Mouse (Mus musculus): ENCODE results near the gene Evi5. TPM values are rescaled to one million over a fixed set of nuclear protein-coding genes. Genes with fewer than 3 reads are reported as not detected.

Evi5 gene
- polyA plus RNA-seq, 1 experiment from 2014 or later, result 50.2 TPM

- Histone ChIP-seq H3K4me2 (ENCODE audit: low read length) (no peak overlapping the region), H3K9ac (ENCODE audit: low read length) (no peak overlapping the region), H3K36me3 (ENCODE audit: control insufficient read depth, insufficient read depth, low read length) (peaks cover 54% of the 10 kb centered on the region), H3K4me3 (ENCODE audit: control insufficient read depth in 1 of 2, insufficient read depth in 1 of 2, low read depth in 1 of 2, low read length in 2 of 2) (no peak overlapping the region), H3K27ac (replicated peaks in 1 of 2; ENCODE audit: control insufficient read depth in 1 of 2, insufficient read depth in 1 of 2, low read depth in 2 of 2, low read length in 2 of 2) (no peak overlapping the region), H3K4me1 (ENCODE audit: control insufficient read depth in 2 of 2, insufficient read depth in 2 of 2, low read length in 2 of 2) (no peaks in the 10 kb centered on the region), H3K9me3 (ENCODE audit: control insufficient read depth, low read length) (no peaks in the 10 kb centered on the region), H3K27me3 (ENCODE audit: control insufficient read depth, insufficient read depth, low read length) (no peaks in the 10 kb centered on the region)
- no peak for ATAC-seq (ENCODE audit: insufficient number of reproducible peaks, insufficient read depth, low FRiP score, low read depth)
- 86% methylated on average over 1 of the region's 1 CpGs for WGBS
These were observed 92.5 kb downstream of the Evi5 start for GRCm38 (mm10) chr5:107782360-107782759.

GRCm38 (mm10) chr5:107778763-107779162 is 96.1 kb downstream of the Evi5 start:
- Histone ChIP-seq H3K4me3 (ENCODE audit: control insufficient read depth in 1 of 2, insufficient read depth in 1 of 2, low read depth in 1 of 2, low read length in 2 of 2) (no peak overlapping the region), H3K9me3 (ENCODE audit: control insufficient read depth, low read length) (no peaks in the 10 kb centered on the region), H3K4me1 (ENCODE audit: control insufficient read depth in 2 of 2, insufficient read depth in 2 of 2, low read length in 2 of 2) (no peaks in the 10 kb centered on the region), H3K27ac (replicated peaks in 1 of 2; ENCODE audit: control insufficient read depth in 1 of 2, insufficient read depth in 1 of 2, low read depth in 2 of 2, low read length in 2 of 2) (no peak overlapping the region), H3K9ac (ENCODE audit: low read length) (no peak overlapping the region), H3K36me3 (ENCODE audit: control insufficient read depth, insufficient read depth, low read length) (peaks cover 26% of the 10 kb centered on the region), H3K27me3 (ENCODE audit: control insufficient read depth, insufficient read depth, low read length) (no peaks in the 10 kb centered on the region), H3K4me2 (ENCODE audit: low read length) (no peak overlapping the region)
- WGBS, result 88% methylated on average over 3 of the region's 3 CpGs
- ATAC-seq (ENCODE audit: insufficient number of reproducible peaks, insufficient read depth, low FRiP score, low read depth), result no peak

- H3K9ac ChIP-seq (ENCODE audit: low read length), result no peak overlapping the region
- ATAC-seq (ENCODE audit: insufficient number of reproducible peaks, insufficient read depth, low FRiP score, low read depth), result no peak
- H3K9me3 ChIP-seq (ENCODE audit: control insufficient read depth, low read length), result no peaks in the 10 kb centered on the region
- H3K27me3 ChIP-seq (ENCODE audit: control insufficient read depth, insufficient read depth, low read length), result no peaks in the 10 kb centered on the region
- no peak overlapping the region for H3K4me2 ChIP-seq (ENCODE audit: low read length)
- H3K4me1 ChIP-seq (ENCODE audit: control insufficient read depth in 2 of 2, insufficient read depth in 2 of 2, low read length in 2 of 2), result no peaks in the 10 kb centered on the region
- H3K36me3 ChIP-seq (ENCODE audit: control insufficient read depth, insufficient read depth, low read length), result peaks cover 21% of the 10 kb centered on the region
- WGBS, result 83% methylated on average over 1 of the region's 1 CpGs
- H3K27ac ChIP-seq (replicated peaks in 1 of 2; ENCODE audit: control insufficient read depth in 1 of 2, insufficient read depth in 1 of 2, low read depth in 2 of 2, low read length in 2 of 2), result no peak overlapping the region
- H3K4me3 ChIP-seq (ENCODE audit: control insufficient read depth in 1 of 2, insufficient read depth in 1 of 2, low read depth in 1 of 2, low read length in 2 of 2), result no peak overlapping the region
These were observed 97.4 kb downstream of the Evi5 start for GRCm38 (mm10) chr5:107777545-107777830.

GRCm38 (mm10) chr5:107776777-107777544 is 97.9 kb downstream of the Evi5 start:
- Histone ChIP-seq H3K27ac (replicated peaks in 1 of 2; ENCODE audit: control insufficient read depth in 1 of 2, insufficient read depth in 1 of 2, low read depth in 2 of 2, low read length in 2 of 2) (no peak overlapping the region), H3K36me3 (ENCODE audit: control insufficient read depth, insufficient read depth, low read length) (peaks cover 19% of the 10 kb centered on the region), H3K9me3 (ENCODE audit: control insufficient read depth, low read length) (no peaks in the 10 kb centered on the region), H3K9ac (ENCODE audit: low read length) (no peak overlapping the region), H3K4me2 (ENCODE audit: low read length) (no peak overlapping the region), H3K4me3 (ENCODE audit: control insufficient read depth in 1 of 2, insufficient read depth in 1 of 2, low read depth in 1 of 2, low read length in 2 of 2) (no peak overlapping the region), H3K4me1 (ENCODE audit: control insufficient read depth in 2 of 2, insufficient read depth in 2 of 2, low read length in 2 of 2) (no peaks in the 10 kb centered on the region), H3K27me3 (ENCODE audit: control insufficient read depth, insufficient read depth, low read length) (no peaks in the 10 kb centered on the region)
- WGBS, result 90% methylated on average over 4 of the region's 4 CpGs
- no peak for ATAC-seq (ENCODE audit: insufficient number of reproducible peaks, insufficient read depth, low FRiP score, low read depth)

GRCm38 (mm10) chr5:107775875-107776274 is 99.0 kb downstream of the Evi5 start:
- no peak overlapping the region for H3K9ac ChIP-seq (ENCODE audit: low read length)
- H3K27ac ChIP-seq (replicated peaks in 1 of 2; ENCODE audit: control insufficient read depth in 1 of 2, insufficient read depth in 1 of 2, low read depth in 2 of 2, low read length in 2 of 2), result no peak overlapping the region
- peaks cover 11% of the 10 kb centered on the region; the same call in 1 of the 2 replicates for H3K36me3 ChIP-seq (ENCODE audit: control insufficient read depth, insufficient read depth, low read length)
- H3K4me1 ChIP-seq (ENCODE audit: control insufficient read depth in 2 of 2, insufficient read depth in 2 of 2, low read length in 2 of 2), result no peaks in the 10 kb centered on the region
- no peaks in the 10 kb centered on the region for H3K27me3 ChIP-seq (ENCODE audit: control insufficient read depth, insufficient read depth, low read length)
- no peaks in the 10 kb centered on the region for H3K9me3 ChIP-seq (ENCODE audit: control insufficient read depth, low read length)
- no peak overlapping the region for H3K4me3 ChIP-seq (ENCODE audit: control insufficient read depth in 1 of 2, insufficient read depth in 1 of 2, low read depth in 1 of 2, low read length in 2 of 2)
- no peak overlapping the region for H3K4me2 ChIP-seq (ENCODE audit: low read length)
- 95% methylated on average over 1 of the region's 1 CpGs for WGBS
- ATAC-seq (ENCODE audit: insufficient number of reproducible peaks, insufficient read depth, low FRiP score, low read depth), result no peak

- H3K27me3 ChIP-seq (ENCODE audit: control insufficient read depth, insufficient read depth, low read length), result no peaks in the 10 kb centered on the region
- H3K36me3 ChIP-seq (ENCODE audit: control insufficient read depth, insufficient read depth, low read length), result peaks cover 8% of the 10 kb centered on the region; the same call in 1 of the 2 replicates
- H3K9me3 ChIP-seq (ENCODE audit: control insufficient read depth, low read length), result peaks cover 4% of the 10 kb centered on the region; the same call in 1 of the 2 replicates
- H3K9ac ChIP-seq (ENCODE audit: low read length), result no peak overlapping the region
- H3K4me1 ChIP-seq (ENCODE audit: control insufficient read depth in 2 of 2, insufficient read depth in 2 of 2, low read length in 2 of 2), result no peaks in the 10 kb centered on the region
- no peak for ATAC-seq (ENCODE audit: insufficient number of reproducible peaks, insufficient read depth, low FRiP score, low read depth)
- H3K4me3 ChIP-seq (ENCODE audit: control insufficient read depth in 1 of 2, insufficient read depth in 1 of 2, low read depth in 1 of 2, low read length in 2 of 2), result no peak overlapping the region
- H3K27ac ChIP-seq (replicated peaks in 1 of 2; ENCODE audit: control insufficient read depth in 1 of 2, insufficient read depth in 1 of 2, low read depth in 2 of 2, low read length in 2 of 2), result no peak overlapping the region
- no peak overlapping the region for H3K4me2 ChIP-seq (ENCODE audit: low read length)
- WGBS, result 70% methylated on average over 5 of the region's 5 CpGs
These were observed 102.9 kb downstream of the Evi5 start for GRCm38 (mm10) chr5:107772049-107772448.

- no peak overlapping the region for H3K4me3 ChIP-seq (ENCODE audit: control insufficient read depth in 1 of 2, insufficient read depth in 1 of 2, low read depth in 1 of 2, low read length in 2 of 2)
- no peak overlapping the region for H3K9ac ChIP-seq (ENCODE audit: low read length)
- H3K9me3 ChIP-seq (ENCODE audit: control insufficient read depth, low read length), result peaks cover 4% of the 10 kb centered on the region; the same call in 1 of the 2 replicates
- 0 out of 4 replicates have a peak, but pooled peaks cover 0 to 4% of the 10 kb centered on the region in 2 experiments for H3K4me1 ChIP-seq (ENCODE audit: control insufficient read depth in 2 of 2, insufficient read depth in 2 of 2, low read length in 2 of 2)
- no peak overlapping the region for H3K4me2 ChIP-seq (ENCODE audit: low read length)
- H3K27me3 ChIP-seq (ENCODE audit: control insufficient read depth, insufficient read depth, low read length), result no peaks in the 10 kb centered on the region
- H3K27ac ChIP-seq (replicated peaks in 1 of 2; ENCODE audit: control insufficient read depth in 1 of 2, insufficient read depth in 1 of 2, low read depth in 2 of 2, low read length in 2 of 2), result no peak overlapping the region
- WGBS, result 76% methylated on average over 1 of the region's 1 CpGs
- no peak for ATAC-seq (ENCODE audit: insufficient number of reproducible peaks, insufficient read depth, low FRiP score, low read depth)
- H3K36me3 ChIP-seq (ENCODE audit: control insufficient read depth, insufficient read depth, low read length), result peaks cover 12% of the 10 kb centered on the region
These were observed 106.7 kb downstream of the Evi5 start for GRCm38 (mm10) chr5:107768224-107768623.

GRCm38 (mm10) chr5:107765946-107766345 is 109.0 kb downstream of the Evi5 start:
- no peak for ATAC-seq (ENCODE audit: insufficient number of reproducible peaks, insufficient read depth, low FRiP score, low read depth)
- 94% methylated on average over 4 of the region's 4 CpGs for WGBS
- no peak overlapping the region for H3K9ac ChIP-seq (ENCODE audit: low read length)
- H3K4me3 ChIP-seq (ENCODE audit: control insufficient read depth in 1 of 2, insufficient read depth in 1 of 2, low read depth in 1 of 2, low read length in 2 of 2), result no peak overlapping the region
- H3K4me2 ChIP-seq (ENCODE audit: low read length), result no peak overlapping the region
- H3K36me3 ChIP-seq (ENCODE audit: control insufficient read depth, insufficient read depth, low read length), result peaks cover 9% of the 10 kb centered on the region
- H3K27ac ChIP-seq (replicated peaks in 1 of 2; ENCODE audit: control insufficient read depth in 1 of 2, insufficient read depth in 1 of 2, low read depth in 2 of 2, low read length in 2 of 2), result no peak overlapping the region
- H3K4me1 ChIP-seq (ENCODE audit: control insufficient read depth in 2 of 2, insufficient read depth in 2 of 2, low read length in 2 of 2), result 0 out of 4 replicates have a peak, but pooled peaks cover 0 to 4% of the 10 kb centered on the region in 2 experiments
- H3K27me3 ChIP-seq (ENCODE audit: control insufficient read depth, insufficient read depth, low read length), result no peaks in the 10 kb centered on the region
- H3K9me3 ChIP-seq (ENCODE audit: control insufficient read depth, low read length), result peaks cover 4% of the 10 kb centered on the region; the same call in 1 of the 2 replicates

Measured in heart, embryonic 14.5 days (tissue).